Mouse (Mus musculus): ENCODE results near the gene Sh2d1b1.
"Not testable (repeated sequence)": the region's sequence is repeated elsewhere in the genome, so short reads cannot be mapped to it uniquely, and the experiment has no call there.

Gene Sh2d1b1

GRCm38 (mm10) chr1:170277016-170277415 lies at the start of gene Sh2d1b1:
Gene Sh2d1b1, plus strand, starts transcription at chr1:170277320.
- no peak for DNase-seq (ENCODE audit: low spot score in 2 of 2)

- DNase-seq (ENCODE audit: low spot score in 2 of 2): not testable (repeated sequence)
These were observed 44.4 kb upstream of the Sh2d1b1 start, which contains the start of gene Sh2d1b2 for GRCm38 (mm10) chr1:170232688-170233087. Gene Sh2d1b2, plus strand, starts transcription at chr1:170232749.

GRCm38 (mm10) chr1:170245016-170245415 lies 32.1 kb upstream of the Sh2d1b1 start:
- no peak for DNase-seq (ENCODE audit: low spot score in 2 of 2)

- DNase-seq (ENCODE audit: low spot score in 2 of 2): no peak
These were observed 22.1 kb upstream of the Sh2d1b1 start for GRCm38 (mm10) chr1:170254893-170255559.

GRCm38 (mm10) chr1:170255560-170255910 lies 21.6 kb upstream of the Sh2d1b1 start:
- DNase-seq (ENCODE audit: low spot score in 2 of 2): peak; percentile 84 to 87

GRCm38 (mm10) chr1:170270281-170270680 lies 6.8 kb upstream of the Sh2d1b1 start:
- no peak for DNase-seq (ENCODE audit: low spot score in 2 of 2)

- DNase-seq (ENCODE audit: low spot score in 2 of 2): no peak
These were observed 6.4 kb upstream of the Sh2d1b1 start for GRCm38 (mm10) chr1:170270696-170271095.

GRCm38 (mm10) chr1:170273252-170273651 lies 3.9 kb upstream of the Sh2d1b1 start:
- DNase-seq (ENCODE audit: low spot score in 2 of 2): no peak

- DNase-seq (ENCODE audit: low spot score in 2 of 2): no peak
These were observed 5.5 kb downstream of the Sh2d1b1 start for GRCm38 (mm10) chr1:170282415-170283129.

GRCm38 (mm10) chr1:170292239-170292951 lies 15.3 kb downstream of the Sh2d1b1 start:
- DNase-seq (ENCODE audit: low spot score in 2 of 2): peak; percentile 6 to 41

- no peak for DNase-seq (ENCODE audit: low spot score in 2 of 2)
These were observed 16.1 kb downstream of the Sh2d1b1 start for GRCm38 (mm10) chr1:170293257-170293656.

- DNase-seq (ENCODE audit: low spot score in 2 of 2): no peak
These were observed 17.9 kb downstream of the Sh2d1b1 start for GRCm38 (mm10) chr1:170294786-170295570.

- DNase-seq (ENCODE audit: low spot score in 2 of 2): no peak
These were observed 22.4 kb downstream of the Sh2d1b1 start for GRCm38 (mm10) chr1:170299496-170299895.

GRCm38 (mm10) chr1:170301686-170302085 lies 24.6 kb downstream of the Sh2d1b1 start:
- DNase-seq (ENCODE audit: low spot score in 2 of 2): no peak

GRCm38 (mm10) chr1:170302456-170302855 lies 25.3 kb downstream of the Sh2d1b1 start:
- no peak for DNase-seq (ENCODE audit: low spot score in 2 of 2)

- DNase-seq (ENCODE audit: low spot score in 2 of 2): no peak
These were observed 26.0 kb downstream of the Sh2d1b1 start for GRCm38 (mm10) chr1:170303103-170303502.

- no peak for DNase-seq (ENCODE audit: low spot score in 2 of 2)
These were observed 27.9 kb downstream of the Sh2d1b1 start for GRCm38 (mm10) chr1:170305002-170305401.

GRCm38 (mm10) chr1:170306232-170306631 lies 29.1 kb downstream of the Sh2d1b1 start, which contains the start of gene Gm7694:
Gene Gm7694, minus strand, starts transcription at chr1:170306332.
- DNase-seq (ENCODE audit: low spot score in 2 of 2): no peak

GRCm38 (mm10) chr1:170308503-170308902 lies 31.4 kb downstream of the Sh2d1b1 start, which contains the start of gene Spata46:
Gene Spata46, plus strand, starts transcription at chr1:170308803.
- DNase-seq (ENCODE audit: low spot score in 2 of 2): no peak

- no peak for DNase-seq (ENCODE audit: low spot score in 2 of 2)
These were observed 34.3 kb downstream of the Sh2d1b1 start for GRCm38 (mm10) chr1:170311431-170311830.

- no peak for DNase-seq (ENCODE audit: low spot score in 2 of 2)
These were observed 44.9 kb downstream of the Sh2d1b1 start for GRCm38 (mm10) chr1:170322046-170322445.

GRCm38 (mm10) chr1:170323001-170323400 lies 45.9 kb downstream of the Sh2d1b1 start:
- no peak for DNase-seq (ENCODE audit: low spot score in 2 of 2)
